Mouse (Mus musculus): Measurements from ENCODE around the gene Cyp2f2. TPM values are rescaled to one million over a fixed set of nuclear protein-coding genes. Genes with fewer than 3 reads are reported as not detected.

The Cyp2f2 gene
- total RNA-seq, 2 experiments from 2014 or later, result not detected

GRCm38 (mm10) chr7:27128162-27128561 is 8.5 kb downstream of the Cyp2f2 start:
- DNase-seq (ENCODE audit: extremely low spot score in 1 of 2, low spot score in 2 of 2), result peak in 1 of 2 experiments; percentile 49
- intact Hi-C loops (cut with DNase I), result loop anchor here (2.0 to 10.0 kb wide), 2 partner anchors 349 to 1363 kb away; no protein-coding TSS in a partner anchor
- H3K4me3 ChIP-seq, result no peak overlapping the region
- H3K27ac ChIP-seq, result no peak overlapping the region
- TF ChIP-seq CTCF (IDR thresholded peaks at IDR 0.05), result peak; percentile 69

GRCm38 (mm10) chr7:27128946-27129345 is 9.2 kb downstream of the Cyp2f2 start:
- DNase-seq (ENCODE audit: extremely low spot score in 1 of 2, low spot score in 2 of 2), result no peak
- Histone ChIP-seq H3K27ac (no peak overlapping the region), H3K4me3 (no peak overlapping the region)
- intact Hi-C loops (cut with DNase I), result loop anchor here (2.0 to 10.0 kb wide), 2 partner anchors 350 to 1364 kb away; no protein-coding TSS in a partner anchor
- TF ChIP-seq CTCF (IDR thresholded peaks at IDR 0.05), result no peak

- no peak for DNase-seq (ENCODE audit: extremely low spot score in 1 of 2, low spot score in 2 of 2)
- Histone ChIP-seq H3K4me3 (no peak overlapping the region), H3K27ac (no peak overlapping the region)
- intact Hi-C loops (cut with DNase I), result loop anchor here (2.0 to 10.0 kb wide), 2 partner anchors 351 to 1365 kb away; no protein-coding TSS in a partner anchor
- TF ChIP-seq CTCF (IDR thresholded peaks at IDR 0.05), result no peak
Measured at GRCm38 (mm10) chr7:27129811-27130210, 10.1 kb downstream of the Cyp2f2 start.

- no peak overlapping the region for H3K4me3 ChIP-seq
- no peak for DNase-seq (ENCODE audit: extremely low spot score in 1 of 2, low spot score in 2 of 2)
- no peak for TF ChIP-seq CTCF (IDR thresholded peaks at IDR 0.05)
- no peak overlapping the region for H3K27ac ChIP-seq
- intact Hi-C loops (cut with DNase I), result no loop called here
Measured at GRCm38 (mm10) chr7:27130521-27131370, 11.0 kb downstream of the Cyp2f2 start.

- DNase-seq (ENCODE audit: extremely low spot score in 1 of 2, low spot score in 2 of 2), result no peak
- TF ChIP-seq CTCF (IDR thresholded peaks at IDR 0.05), result peak; percentile 10
- Histone ChIP-seq H3K27ac (no peak overlapping the region), H3K4me3 (no peak overlapping the region)
- intact Hi-C loops (cut with DNase I), result no loop called here
Measured at GRCm38 (mm10) chr7:27131387-27131786, 11.7 kb downstream of the Cyp2f2 start.

GRCm38 (mm10) chr7:27132588-27132987 is 12.9 kb downstream of the Cyp2f2 start:
- H3K4me3 ChIP-seq, result no peak overlapping the region
- H3K27ac ChIP-seq, result no peak overlapping the region
- peak; percentile 61 for TF ChIP-seq CTCF (IDR thresholded peaks at IDR 0.05)
- intact Hi-C loops (cut with DNase I), result loop anchor here (1.0 kb wide), 1 partner anchor 153 kb away; no protein-coding TSS in a partner anchor
- DNase-seq (ENCODE audit: extremely low spot score in 1 of 2, low spot score in 2 of 2), result peak; percentile 46 to 48

- no peak for TF ChIP-seq CTCF (IDR thresholded peaks at IDR 0.05)
- DNase-seq (ENCODE audit: extremely low spot score in 1 of 2, low spot score in 2 of 2), result no peak
- intact Hi-C loops (cut with DNase I), result no loop called here
Measured at GRCm38 (mm10) chr7:27133156-27133555, 13.4 kb downstream of the Cyp2f2 start.

GRCm38 (mm10) chr7:27133757-27134156 is 14.0 kb downstream of the Cyp2f2 start:
- no peak overlapping the region for H3K27ac ChIP-seq
- TF ChIP-seq CTCF (IDR thresholded peaks at IDR 0.05), result no peak
- H3K4me3 ChIP-seq, result no peak overlapping the region
- intact Hi-C loops (cut with DNase I), result no loop called here
- DNase-seq (ENCODE audit: extremely low spot score in 1 of 2, low spot score in 2 of 2), result no peak

More at GRCm38 (mm10) chr7:27133156-27133555, 13.4 kb downstream of the Cyp2f2 start:
- H3K27ac ChIP-seq, result no peak overlapping the region
- H3K4me3 ChIP-seq, result no peak overlapping the region

GRCm38 (mm10) chr7:27136410-27136996 is 16.8 kb downstream of the Cyp2f2 start:
- H3K27ac ChIP-seq, result no peak overlapping the region
- DNase-seq (ENCODE audit: extremely low spot score in 1 of 2, low spot score in 2 of 2), result no peak
- no peak for TF ChIP-seq CTCF (IDR thresholded peaks at IDR 0.05)
- H3K4me3 ChIP-seq, result no peak overlapping the region
- intact Hi-C loops (cut with DNase I), result no loop called here

- H3K27ac ChIP-seq, result 0 out of 2 replicates have a peak within 1 kb of the TSS, but pooled peaks have one; percentile 5
- no peak for TF ChIP-seq CTCF (IDR thresholded peaks at IDR 0.05)
- no peak within 1 kb of the TSS for H3K4me3 ChIP-seq
- no peak for DNase-seq (ENCODE audit: extremely low spot score in 1 of 2, low spot score in 2 of 2)
- intact Hi-C loops (cut with DNase I), result no loop called here
Measured at GRCm38 (mm10) chr7:27153205-27153764, 33.6 kb downstream of the Cyp2f2 start, which contains the start of gene Cyp2t4. Cyp2t4 (plus strand) TSS chr7:27153714.

GRCm38 (mm10) chr7:27156005-27156404 is 36.3 kb downstream of the Cyp2f2 start:
- no peak for TF ChIP-seq CTCF (IDR thresholded peaks at IDR 0.05)
- peak in 1 of 2 experiments; percentile 58 for DNase-seq (ENCODE audit: extremely low spot score in 1 of 2, low spot score in 2 of 2)
- Histone ChIP-seq H3K27ac (no peak overlapping the region), H3K4me3 (no peak overlapping the region)
- intact Hi-C loops (cut with DNase I), result no loop called here

GRCm38 (mm10) chr7:27158171-27158570 is 38.5 kb downstream of the Cyp2f2 start:
- intact Hi-C loops (cut with DNase I), result no loop called here
- no peak for DNase-seq (ENCODE audit: extremely low spot score in 1 of 2, low spot score in 2 of 2)
- Histone ChIP-seq H3K27ac (no peak overlapping the region), H3K4me3 (no peak overlapping the region)
- no peak for TF ChIP-seq CTCF (IDR thresholded peaks at IDR 0.05)

Measured in left cerebral cortex, adult 2 months (tissue).